Mouse (Mus musculus) forebrain, embryonic 16.5 days (tissue): Measurements from ENCODE around the gene Rnd2. TPM values are rescaled to one million over a fixed set of nuclear protein-coding genes. Genes with fewer than 3 reads are reported as not detected.

Experiments
- microRNA-seq: library from miRNA; unstranded; fragments of <30 nt; microRNA quantifications from one replicate; pipeline ENCODE4, GENCODE M21; 2017
- polyA plus RNA-seq: library from polyadenylated mRNA; unstranded; fragments of >200 nt; fragmentation: Nextera tagmentation; extraction: Ambion mirVana; gene quantifications from 2 replicates; pipeline ENCODE4 v1.2.1, GENCODE M21; 2015

Gene Rnd2
- polyA plus RNA-seq, 1 experiment from 2014 or later, result 95.8 TPM

Small RNA genes within 50 kb of the gene (microRNA-seq; reads per million reads assigned to microRNA genes)
- not detected for gene Mir6929

Other genes starting within 250 kb of the Rnd2 start
- 24.8 and 27.0 TPM in 2 replicates for gene Ezh1, start 238.5 kb upstream of the Rnd2 start, polyA plus RNA-seq
- gene Ramp2, start 219.0 kb upstream of the Rnd2 start, polyA plus RNA-seq, result 67.4 and 72.0 TPM in 2 replicates
- 91.1 and 93.3 TPM in 2 replicates for gene Vps25, start 211.3 kb upstream of the Rnd2 start, polyA plus RNA-seq
- 5.8 and 6.2 TPM in 2 replicates for gene Wnk4, start 204.4 kb upstream of the Rnd2 start, polyA plus RNA-seq
- 0.91 TPM in 2 replicates for gene Cntd1, start 186.0 kb upstream of the Rnd2 start, polyA plus RNA-seq
- gene Coa3, start 185.9 kb upstream of the Rnd2 start, polyA plus RNA-seq, result 191 and 197 TPM in 2 replicates
- 191 and 203 TPM in 2 replicates for gene Becn1, start 162.7 kb upstream of the Rnd2 start, polyA plus RNA-seq
- gene Psme3, start 148.8 kb upstream of the Rnd2 start, polyA plus RNA-seq, result 127 and 137 TPM in 2 replicates
- 1.9 and 3.2 TPM in 2 replicates for gene Aoc2, start 139.9 kb upstream of the Rnd2 start, polyA plus RNA-seq
- gene Aoc3, start 134.4 kb upstream of the Rnd2 start, polyA plus RNA-seq, result 0.09 and 0.10 TPM in 2 replicates
- not detected in 2 replicates for gene G6pc, start 97.4 kb upstream of the Rnd2 start, polyA plus RNA-seq
- 90.1 and 99.5 TPM in 2 replicates for gene Aarsd1, start 47.4 kb upstream of the Rnd2 start, polyA plus RNA-seq
- gene Gm27029, start 40.2 kb upstream of the Rnd2 start, polyA plus RNA-seq, result 5.7 and 7.7 TPM in 2 replicates
- 32.5 TPM in 2 replicates for gene Rundc1, start 39.9 kb upstream of the Rnd2 start, polyA plus RNA-seq
- gene Ptges3l, start 39.7 kb upstream of the Rnd2 start, polyA plus RNA-seq, result 2.0 TPM in 2 replicates
- 219 and 239 TPM in 2 replicates for gene Rpl27, start 22.7 kb upstream of the Rnd2 start, polyA plus RNA-seq
- 2.2 and 2.5 TPM in 2 replicates for gene Ifi35, start 16.6 kb upstream of the Rnd2 start, polyA plus RNA-seq
- gene Vat1, start 1.2 kb downstream of the Rnd2 start, polyA plus RNA-seq, result 65.5 and 79.5 TPM in 2 replicates
- 5.4 and 6.8 TPM in 2 replicates for gene Brca1, start 87.0 kb downstream of the Rnd2 start, polyA plus RNA-seq
- 126 and 139 TPM in 2 replicates for gene Nbr1, start 87.2 kb downstream of the Rnd2 start, polyA plus RNA-seq
- 1.9 and 2.4 TPM in 2 replicates for gene Tmem106a, start 117.2 kb downstream of the Rnd2 start, polyA plus RNA-seq
- not detected in 2 replicates for gene Gm11634, start 134.3 kb downstream of the Rnd2 start, polyA plus RNA-seq
- gene Rdm1, start 162.2 kb downstream of the Rnd2 start, polyA plus RNA-seq, result 21.9 and 32.2 TPM in 2 replicates
- gene Arl4d, start 200.5 kb downstream of the Rnd2 start, polyA plus RNA-seq, result 36.5 and 42.2 TPM in 2 replicates